Mouse (Mus musculus) urinary bladder, postnatal 4 days (tissue): ENCODE results near the gene Dffa.
"Not testable (repeated sequence)": the region's sequence is repeated elsewhere in the genome, so short reads cannot be mapped to it uniquely, and the experiment has no call there.

Experiments used
- DNase-seq, 2 experiments: peaks; one replicate each; pipeline ENCODE4 v3.0.0; 2021 to 2022; ENCODE audit warnings: low spot score in 2 of 2

Dffa gene

GRCm38 (mm10) chr4:149148084-149148483 is 44.1 kb downstream of the Dffa start:
- DNase-seq: no peak

DNA sequence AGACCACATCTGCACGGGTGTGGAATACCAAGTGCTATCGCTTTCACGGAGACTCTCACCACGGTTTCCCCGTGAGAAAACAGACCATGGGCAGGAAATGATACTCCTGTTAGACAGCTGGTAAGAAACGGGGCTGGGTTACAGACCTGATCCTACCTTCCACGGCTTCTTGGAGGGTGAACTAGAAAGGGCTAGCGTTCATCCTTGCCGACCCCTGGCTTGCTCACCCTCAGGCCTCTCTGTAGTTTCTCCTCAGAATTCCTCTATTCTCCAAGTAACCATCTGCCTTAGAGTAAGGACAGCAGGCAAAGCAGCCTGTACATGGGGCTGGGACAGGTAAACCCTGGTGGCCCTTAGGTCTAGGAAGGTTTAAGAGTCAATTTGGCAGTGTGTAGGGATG is 45.2 kb downstream of the Dffa start:
- DNase-seq: no peak

- no peak for DNase-seq
Observed at GRCm38 (mm10) chr4:149149611-149150010, 45.7 kb downstream of the Dffa start.

GRCm38 (mm10) chr4:149150256-149150655 is 46.3 kb downstream of the Dffa start:
- DNase-seq: no peak

- DNase-seq: no peak
Observed at GRCm38 (mm10) chr4:149150721-149151120, 46.8 kb downstream of the Dffa start.

- no peak for DNase-seq
Observed at GRCm38 (mm10) chr4:149154859-149155258, 50.9 kb downstream of the Dffa start.

- no peak for DNase-seq
Observed at GRCm38 (mm10) chr4:149155711-149156110, 51.8 kb downstream of the Dffa start.

DNA sequence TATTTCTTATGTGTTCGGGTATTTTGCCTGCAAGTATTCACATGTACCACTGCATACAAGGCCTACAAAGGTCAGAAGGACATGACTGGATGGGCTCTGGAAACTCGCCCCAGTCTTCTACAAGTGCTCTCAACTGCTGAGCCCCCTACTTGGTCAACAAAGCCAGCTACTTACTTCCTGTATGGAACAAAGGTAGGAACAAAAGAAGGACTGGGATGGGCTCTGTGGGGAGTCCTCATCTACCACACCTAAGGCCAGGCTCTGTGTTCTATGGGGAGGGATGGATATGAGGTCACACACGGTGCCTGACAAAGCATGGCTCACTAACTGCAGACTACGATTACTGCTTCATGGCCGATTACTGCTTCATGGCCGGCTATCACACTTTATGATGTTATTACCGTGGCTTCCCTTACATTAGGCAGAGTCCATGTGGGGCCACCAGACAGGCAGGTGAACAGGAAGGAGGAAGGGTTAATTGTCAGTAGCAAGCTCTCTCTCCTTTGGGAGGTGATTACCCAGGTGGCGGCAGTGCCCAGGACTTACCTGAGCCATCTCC is 53.5 kb downstream of the Dffa start:
- no peak for DNase-seq

- no peak for DNase-seq
Observed at GRCm38 (mm10) chr4:149159203-149159602, 55.3 kb downstream of the Dffa start.

- no peak for DNase-seq
Observed at GRCm38 (mm10) chr4:149159891-149160290, 55.9 kb downstream of the Dffa start.

GRCm38 (mm10) chr4:149161166-149161565 is 57.2 kb downstream of the Dffa start:
- DNase-seq: no peak

DNA sequence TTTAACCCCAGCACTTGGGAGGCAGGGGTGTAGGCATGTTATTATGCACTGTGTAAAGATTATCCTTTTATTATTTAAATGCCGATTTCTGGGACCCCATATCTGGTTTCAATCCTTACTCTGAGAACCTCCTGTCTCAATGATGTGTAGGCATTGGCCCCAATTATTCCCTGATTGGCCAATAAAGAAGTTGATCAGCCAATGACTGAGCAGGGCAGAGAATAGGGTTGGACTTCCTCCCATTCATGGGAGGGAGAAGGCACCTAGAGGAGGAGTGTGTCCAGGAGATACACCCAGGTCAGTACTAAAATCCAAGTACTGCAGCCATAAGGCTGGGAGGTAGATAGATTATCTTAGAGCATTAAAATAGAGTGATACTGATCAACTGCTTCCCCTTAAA is 59.2 kb downstream of the Dffa start:
- DNase-seq: no peak

- no peak for DNase-seq
Observed at GRCm38 (mm10) chr4:149164150-149164549, 60.2 kb downstream of the Dffa start.

DNA sequence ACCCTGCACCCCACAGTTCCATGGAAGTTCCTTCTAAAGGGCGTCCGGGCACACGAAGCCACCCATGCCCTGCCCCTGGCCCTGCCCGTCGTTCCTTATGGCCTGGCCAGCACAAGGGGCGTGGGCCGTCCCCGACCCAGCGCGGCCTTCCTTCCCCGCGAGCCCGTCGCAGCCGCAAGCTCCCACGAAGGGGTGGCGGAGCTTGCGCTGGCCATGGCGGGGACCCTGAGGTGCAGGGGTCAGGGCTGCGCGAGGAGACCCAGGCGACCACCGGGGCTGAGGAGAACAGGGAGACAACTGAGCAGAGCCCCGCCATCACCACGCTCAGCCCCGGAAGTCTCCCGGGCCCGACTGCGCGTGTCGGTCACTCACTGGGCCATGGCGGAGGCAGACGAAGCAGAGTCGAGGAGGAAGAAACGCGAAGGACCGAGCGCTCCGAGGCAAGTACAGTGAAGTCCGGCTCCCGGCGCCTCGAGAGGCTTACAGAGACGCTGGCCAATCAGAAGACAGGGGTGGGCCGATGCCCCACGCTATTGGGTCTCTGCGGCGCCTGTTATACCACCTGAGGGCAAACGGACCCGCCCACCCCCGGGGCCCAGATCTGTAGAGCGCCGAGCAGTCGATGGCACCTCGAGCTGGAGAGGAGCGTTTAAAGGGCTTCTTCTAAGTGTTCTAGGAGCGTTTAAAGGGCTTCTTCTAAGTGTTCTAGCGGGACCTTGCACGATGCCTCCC is 62.4 kb downstream of the Dffa start, which contains the start of gene Pgd:
Pgd (minus strand) TSS at position 557 of the 732 bp plus-strand sequence.
- DNase-seq: peak; percentile 94 to 95

DNA sequence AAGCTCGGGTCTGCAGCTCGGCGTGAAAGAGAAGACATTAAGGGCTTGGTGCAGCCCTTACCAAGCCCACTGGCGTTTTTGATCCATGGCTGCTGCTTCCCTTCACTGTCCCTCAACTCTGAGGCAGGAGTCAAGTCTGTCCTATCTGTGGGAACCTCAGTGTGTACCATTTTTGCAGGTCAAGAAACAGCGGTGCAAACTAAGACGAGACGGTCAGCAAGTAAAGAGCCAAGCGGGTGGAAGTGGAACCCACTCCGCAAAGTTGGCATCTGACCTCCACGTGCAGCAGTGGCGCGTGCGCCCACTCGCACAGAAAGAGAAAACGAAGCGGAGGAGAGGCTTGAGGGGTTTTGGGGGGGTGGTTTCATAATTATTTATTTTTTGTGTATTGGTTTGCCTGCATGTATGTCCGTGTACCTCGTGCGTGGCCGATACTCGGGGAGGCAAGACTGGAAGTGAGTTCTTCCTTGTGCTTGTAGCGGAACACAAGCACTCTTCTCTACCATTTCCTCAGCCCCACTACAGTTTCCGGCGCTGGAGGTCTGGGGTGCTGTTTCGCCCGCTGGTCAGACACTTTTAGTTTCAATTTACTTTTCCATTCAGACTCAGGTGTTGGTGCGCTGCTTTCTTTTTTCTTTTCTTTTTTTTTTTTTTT is 63.1 kb downstream of the Dffa start:
- no peak for DNase-seq

DNA sequence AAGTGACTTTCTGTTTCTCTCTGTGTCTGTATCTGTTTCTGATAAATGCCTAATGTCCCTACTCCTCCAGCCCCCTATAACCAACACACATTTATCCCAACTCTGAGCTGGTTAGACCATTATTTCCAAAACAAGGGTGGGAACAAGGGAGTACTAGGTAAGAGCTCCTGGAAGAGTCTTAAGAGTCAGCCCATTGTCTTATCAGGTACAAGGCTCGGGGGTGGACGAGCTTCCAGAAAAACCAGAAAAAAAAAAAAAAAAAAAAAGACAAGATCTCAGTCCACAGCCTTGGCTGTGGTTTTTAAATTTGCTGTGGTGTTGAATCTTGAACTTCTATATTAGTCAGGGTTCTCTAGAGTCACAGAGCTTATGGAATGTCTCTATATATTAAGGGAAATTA is 64.1 kb downstream of the Dffa start:
- DNase-seq: no peak

DNA sequence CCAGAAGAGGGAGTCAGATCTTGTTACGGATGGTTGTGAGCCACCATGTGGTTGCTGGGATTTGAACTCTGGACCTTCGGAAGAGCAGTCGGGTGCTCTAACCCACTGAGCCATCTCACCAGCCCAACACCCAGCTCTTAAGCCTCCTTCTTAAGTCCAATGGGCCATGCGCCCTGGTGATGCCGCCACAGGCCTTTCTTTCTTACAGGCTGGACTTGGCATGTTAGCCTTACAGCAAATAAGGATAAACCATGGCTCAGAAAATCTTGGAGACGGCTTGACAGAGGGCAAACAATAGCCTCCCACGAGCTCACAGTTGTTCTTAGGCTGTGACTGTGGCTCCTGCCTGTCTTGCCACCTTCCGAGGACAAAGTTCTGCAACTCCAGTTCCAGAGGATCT is 66.0 kb downstream of the Dffa start:
- not testable (repeated sequence) for DNase-seq
